Mouse (Mus musculus): ENCODE measurements at regions not wholly inside any gene's neighbourhood (a gene's known extent, or its start where the extent isn't known, plus 50 kb on each side); places are given as distances from the start of the nearest gene placed in this dataset.
"Not testable (repeated sequence)": the region's sequence is repeated elsewhere in the genome, so short reads cannot be mapped to it uniquely, and the experiment has no call there.

GRCm38 (mm10) chr2:53276435-53276834, 84.9 kb downstream of the Arl6ip6 start:
- Histone ChIP-seq H3K4me3 (ENCODE audit: insufficient read depth, low read length) (no peak overlapping the region), H3K4me1 (ENCODE audit: control insufficient read depth, insufficient read depth, low read length) (no peaks in the 10 kb centered on the region), H3K27ac (ENCODE audit: insufficient read depth, low read length) (no peak overlapping the region)
- TF ChIP-seq POLR2A (IDR thresholded peaks at IDR 0.05; ENCODE audit: extremely low read depth, insufficient read depth, low read length) (no peak), CTCF (IDR thresholded peaks at IDR 0.05; ENCODE audit: extremely low read depth, insufficient read depth, low read length) (no peak)

- no peak for TF ChIP-seq CTCF (IDR thresholded peaks at IDR 0.05; ENCODE audit: extremely low read depth, insufficient read depth, low read length)
- TF ChIP-seq POLR2A (IDR thresholded peaks at IDR 0.05; ENCODE audit: extremely low read depth, insufficient read depth, low read length) = no peak
- Histone ChIP-seq H3K27ac (ENCODE audit: insufficient read depth, low read length) (no peak overlapping the region), H3K4me3 (ENCODE audit: insufficient read depth, low read length) (no peak overlapping the region), H3K4me1 (ENCODE audit: control insufficient read depth, insufficient read depth, low read length) (no peaks in the 10 kb centered on the region)
Observed at GRCm38 (mm10) chr2:53301712-53302423, 110.3 kb downstream of the Arl6ip6 start.

- no peak overlapping the region for H3K4me3 ChIP-seq (ENCODE audit: insufficient read depth, low read length)
- TF ChIP-seq CTCF (IDR thresholded peaks at IDR 0.05; ENCODE audit: extremely low read depth, insufficient read depth, low read length) = peak; percentile 65
- no peak for TF ChIP-seq POLR2A (IDR thresholded peaks at IDR 0.05; ENCODE audit: extremely low read depth, insufficient read depth, low read length)
- no peak overlapping the region for H3K27ac ChIP-seq (ENCODE audit: insufficient read depth, low read length)
- no peaks in the 10 kb centered on the region for H3K4me1 ChIP-seq (ENCODE audit: control insufficient read depth, insufficient read depth, low read length)
Observed at GRCm38 (mm10) chr2:53330680-53331079, 139.2 kb downstream of the Arl6ip6 start.

GRCm38 (mm10) chr2:53359026-53359425, 167.5 kb downstream of the Arl6ip6 start:
- H3K4me1 ChIP-seq (ENCODE audit: control insufficient read depth, insufficient read depth, low read length) = no peaks in the 10 kb centered on the region
- H3K4me3 ChIP-seq (ENCODE audit: insufficient read depth, low read length) = no peak overlapping the region
- TF ChIP-seq CTCF (IDR thresholded peaks at IDR 0.05; ENCODE audit: extremely low read depth, insufficient read depth, low read length) (no peak), POLR2A (IDR thresholded peaks at IDR 0.05; ENCODE audit: extremely low read depth, insufficient read depth, low read length) (no peak)
- H3K27ac ChIP-seq (ENCODE audit: insufficient read depth, low read length) = no peak overlapping the region

GRCm38 (mm10) chr2:53382348-53382747, 190.8 kb downstream of the Arl6ip6 start:
- TF ChIP-seq CTCF (IDR thresholded peaks at IDR 0.05; ENCODE audit: extremely low read depth, insufficient read depth, low read length) (no peak), POLR2A (IDR thresholded peaks at IDR 0.05; ENCODE audit: extremely low read depth, insufficient read depth, low read length) (no peak)

GRCm38 (mm10) chr2:53384545-53385176, 193.1 kb downstream of the Arl6ip6 start:
- H3K4me1 ChIP-seq (ENCODE audit: control insufficient read depth, insufficient read depth, low read length) = no peaks in the 10 kb centered on the region
- H3K4me3 ChIP-seq (ENCODE audit: insufficient read depth, low read length) = no peak overlapping the region
- TF ChIP-seq POLR2A (IDR thresholded peaks at IDR 0.05; ENCODE audit: extremely low read depth, insufficient read depth, low read length) (no peak), CTCF (IDR thresholded peaks at IDR 0.05; ENCODE audit: extremely low read depth, insufficient read depth, low read length) (no peak)
- no peak overlapping the region for H3K27ac ChIP-seq (ENCODE audit: insufficient read depth, low read length)

More at GRCm38 (mm10) chr2:53382348-53382747, 190.8 kb downstream of the Arl6ip6 start:
- Histone ChIP-seq H3K27ac (ENCODE audit: insufficient read depth, low read length) (no peak overlapping the region), H3K4me1 (ENCODE audit: control insufficient read depth, insufficient read depth, low read length) (no peaks in the 10 kb centered on the region), H3K4me3 (ENCODE audit: insufficient read depth, low read length) (no peak overlapping the region)

GRCm38 (mm10) chr2:53388652-53389051, 197.1 kb downstream of the Arl6ip6 start:
- no peaks in the 10 kb centered on the region for H3K4me1 ChIP-seq (ENCODE audit: control insufficient read depth, insufficient read depth, low read length)
- TF ChIP-seq CTCF (IDR thresholded peaks at IDR 0.05; ENCODE audit: extremely low read depth, insufficient read depth, low read length) = no peak
- no peak for TF ChIP-seq POLR2A (IDR thresholded peaks at IDR 0.05; ENCODE audit: extremely low read depth, insufficient read depth, low read length)

GRCm38 (mm10) chr2:53414471-53414870, 222.9 kb downstream of the Arl6ip6 start:
- Histone ChIP-seq H3K27ac (ENCODE audit: insufficient read depth, low read length) (no peak overlapping the region), H3K4me3 (ENCODE audit: insufficient read depth, low read length) (no peak overlapping the region), H3K4me1 (ENCODE audit: control insufficient read depth, insufficient read depth, low read length) (no peaks in the 10 kb centered on the region)
- TF ChIP-seq CTCF (IDR thresholded peaks at IDR 0.05; ENCODE audit: extremely low read depth, insufficient read depth, low read length) (no peak), POLR2A (IDR thresholded peaks at IDR 0.05; ENCODE audit: extremely low read depth, insufficient read depth, low read length) (no peak)

More at GRCm38 (mm10) chr2:53388652-53389051, 197.1 kb downstream of the Arl6ip6 start:
- H3K4me3 ChIP-seq (ENCODE audit: insufficient read depth, low read length) = no peak overlapping the region
- no peak overlapping the region for H3K27ac ChIP-seq (ENCODE audit: insufficient read depth, low read length)

- H3K27ac ChIP-seq (ENCODE audit: insufficient read depth, low read length) = no peak overlapping the region
- TF ChIP-seq CTCF (IDR thresholded peaks at IDR 0.05; ENCODE audit: extremely low read depth, insufficient read depth, low read length) = no peak
- TF ChIP-seq POLR2A (IDR thresholded peaks at IDR 0.05; ENCODE audit: extremely low read depth, insufficient read depth, low read length) = no peak
- no peaks in the 10 kb centered on the region for H3K4me1 ChIP-seq (ENCODE audit: control insufficient read depth, insufficient read depth, low read length)
- H3K4me3 ChIP-seq (ENCODE audit: insufficient read depth, low read length) = no peak overlapping the region
Observed at GRCm38 (mm10) chr2:53437046-53437815, 245.7 kb downstream of the Arl6ip6 start.

- not testable (repeated sequence) for H3K27ac ChIP-seq (ENCODE audit: insufficient read depth, low read length); H3K4me3 ChIP-seq (ENCODE audit: insufficient read depth, low read length); H3K4me1 ChIP-seq (ENCODE audit: control insufficient read depth, insufficient read depth, low read length)
Observed at GRCm38 (mm10) chr2:53440301-53440700, 248.8 kb downstream of the Arl6ip6 start.

Data from cortical plate, adult 2 months (tissue).